Mouse (Mus musculus): ENCODE results near the gene Trim25.
A peak's percentile ranks its signal among the peaks of the same experiment; 100 is the strongest.
"Not testable (repeated sequence)": the region's sequence is repeated elsewhere in the genome, so short reads cannot be mapped to it uniquely, and the experiment has no call there.

Trim25 gene

DNA sequence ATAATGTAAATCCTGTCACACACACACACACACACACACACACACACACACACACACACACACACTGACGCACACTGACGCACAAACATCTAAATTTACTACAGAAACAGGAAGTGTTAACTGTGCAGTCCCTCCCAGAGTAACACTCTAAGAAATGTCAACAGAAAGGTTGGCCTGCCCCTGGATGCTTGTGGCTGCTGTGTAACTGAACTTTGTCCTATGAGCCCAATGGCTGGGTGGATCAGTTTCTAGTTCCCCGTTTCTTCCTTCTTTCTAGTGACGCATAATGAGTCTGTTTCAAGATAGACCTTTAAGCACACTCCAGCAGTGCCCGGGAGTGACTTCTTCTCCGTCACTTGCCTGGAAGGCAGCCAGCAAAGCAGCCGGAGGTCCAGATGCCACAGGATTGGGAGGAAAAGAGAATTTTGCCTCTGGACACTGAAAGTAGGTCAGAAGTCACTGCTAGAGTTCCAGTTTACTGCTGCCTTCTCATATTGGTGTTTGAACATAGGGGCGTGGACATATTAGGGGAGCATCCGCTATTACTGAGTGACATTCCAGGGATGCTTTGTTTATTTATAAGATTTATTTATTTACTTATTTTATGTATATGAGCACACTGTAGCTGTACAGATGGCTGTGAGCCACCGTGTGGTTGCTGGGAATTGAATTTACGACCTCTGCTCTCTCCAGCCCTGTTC is 25.2 kb downstream of the Trim25 start:
- no peak for DNase-seq (ENCODE audit: low spot score)

DNA sequence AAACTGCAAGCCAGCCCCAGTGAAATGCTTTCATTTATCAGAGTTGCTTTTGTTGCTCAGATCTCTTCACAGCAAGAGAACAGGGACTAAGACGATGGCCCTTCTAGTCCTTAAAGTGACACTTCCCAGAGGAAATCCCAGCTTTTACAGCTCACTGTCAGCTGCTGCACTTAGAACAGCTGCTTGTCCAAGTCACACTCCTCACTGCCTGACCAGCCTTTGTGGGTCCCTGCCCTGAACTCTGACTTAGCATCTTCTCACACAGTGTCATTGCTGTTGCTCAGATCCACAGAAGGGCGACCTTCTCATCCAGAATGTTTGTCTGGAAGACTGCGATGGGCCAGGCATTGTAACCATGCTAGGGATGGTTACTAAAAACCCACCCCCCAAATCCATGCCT is 26.4 kb downstream of the Trim25 start:
- no peak for DNase-seq (ENCODE audit: low spot score)

DNA sequence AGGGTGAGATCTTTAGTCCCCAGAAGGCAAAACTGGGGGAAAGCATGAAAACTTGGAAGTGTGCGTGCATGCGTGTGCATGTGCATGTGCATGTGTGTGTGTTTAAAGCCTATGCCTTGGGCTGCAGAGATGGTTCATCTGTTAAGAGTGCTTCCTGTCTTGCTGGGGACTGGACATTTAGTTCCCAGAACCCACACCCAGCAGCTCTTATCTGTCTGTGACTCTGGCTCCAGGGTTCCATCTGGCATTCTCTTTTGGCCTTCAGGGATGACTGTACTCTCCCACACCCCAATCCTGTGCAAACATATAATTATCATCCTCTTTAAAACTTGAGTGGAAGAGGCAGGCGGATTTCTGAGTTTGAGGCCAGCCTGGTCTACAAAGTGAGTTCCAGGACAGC is 26.9 kb downstream of the Trim25 start:
- no peak for DNase-seq (ENCODE audit: low spot score)

DNA sequence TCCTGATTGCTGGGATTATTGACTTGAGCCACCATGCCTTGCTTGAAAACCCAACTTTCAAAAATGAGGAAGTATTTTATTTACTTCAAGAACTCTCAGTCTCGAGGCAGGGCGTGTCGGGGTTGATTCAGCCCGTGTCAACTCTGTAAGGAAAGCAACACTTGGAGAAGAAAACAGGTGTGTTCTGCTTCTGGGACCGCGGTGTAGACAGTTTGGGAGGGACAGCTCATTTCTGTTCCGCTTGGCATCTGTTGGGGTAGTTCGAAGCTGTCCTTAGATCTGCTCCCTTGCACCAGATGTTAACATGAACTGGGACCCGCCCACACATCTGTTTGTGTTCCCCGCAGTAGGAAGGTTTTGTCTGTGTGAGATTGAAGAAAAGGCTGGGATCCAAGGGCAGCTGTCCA is 28.8 kb downstream of the Trim25 start:
- DNase-seq (ENCODE audit: low spot score) = peak; percentile 27

DNA sequence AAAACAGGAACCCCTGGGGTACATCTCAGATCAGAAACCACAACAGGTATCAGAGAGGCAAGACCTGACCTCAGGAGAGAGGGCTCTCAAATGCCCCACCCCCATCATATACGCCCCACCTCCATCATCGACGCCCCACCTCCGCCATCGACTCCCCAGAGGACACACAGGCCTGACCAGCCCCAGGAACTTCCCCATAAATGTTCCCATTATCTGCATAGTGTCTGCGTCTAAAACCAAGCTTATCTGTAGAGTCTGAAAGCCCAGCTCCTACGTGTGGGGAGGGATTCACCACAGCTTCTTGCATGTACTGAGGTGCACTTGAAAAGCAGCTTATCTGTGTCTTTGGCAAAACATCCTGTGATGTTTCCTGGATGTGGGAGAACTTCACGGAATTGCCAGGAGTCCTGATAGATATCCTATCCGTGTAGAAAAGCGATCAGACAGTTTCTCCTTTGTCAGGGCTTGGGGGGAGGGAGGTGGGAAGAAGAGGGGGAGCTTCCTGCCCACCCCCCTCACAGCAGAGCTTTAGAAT is 29.8 kb downstream of the Trim25 start:
- DNase-seq (ENCODE audit: low spot score) = peak; percentile 54

DNA sequence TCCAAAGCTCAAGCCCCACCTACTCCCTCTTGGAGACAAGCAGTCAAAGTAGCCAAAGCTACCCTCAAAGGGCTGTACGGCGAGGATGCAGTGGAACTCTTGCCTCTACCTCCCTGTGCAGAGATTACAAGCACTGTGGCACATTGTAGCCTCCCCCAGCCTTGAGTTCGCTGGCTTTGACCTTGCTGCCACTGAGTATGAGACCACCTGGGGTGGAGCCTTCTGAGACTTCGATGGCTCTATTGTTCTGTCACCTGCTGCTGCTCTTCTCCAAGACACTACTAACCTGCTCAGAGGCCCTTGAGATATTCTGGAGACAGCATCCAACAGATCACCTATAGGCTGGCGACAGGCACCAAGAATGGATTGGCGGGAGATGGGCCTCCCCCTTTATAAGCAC is 31.4 kb downstream of the Trim25 start:
- DNase-seq (ENCODE audit: low spot score) = no peak

DNA sequence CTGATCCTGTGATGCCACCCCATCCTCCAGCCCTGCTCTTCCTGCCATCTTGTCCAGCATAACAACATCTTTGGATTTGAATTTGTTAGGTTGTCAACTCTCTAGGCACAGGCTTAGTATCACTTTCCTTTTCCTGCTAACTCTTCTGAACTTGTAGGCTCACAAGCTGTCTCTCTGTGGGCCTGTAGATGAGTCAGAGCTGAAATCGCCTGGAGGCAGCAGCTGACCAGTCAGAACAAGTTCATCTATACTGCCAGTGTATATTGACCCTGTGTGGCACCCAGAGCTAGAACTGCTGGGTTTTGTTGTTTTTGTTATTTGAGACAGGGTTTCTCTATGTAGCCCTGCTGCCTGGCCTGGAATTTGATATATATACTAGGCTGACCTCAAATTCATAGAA is 32.0 kb downstream of the Trim25 start:
- DNase-seq (ENCODE audit: low spot score) = no peak

DNA sequence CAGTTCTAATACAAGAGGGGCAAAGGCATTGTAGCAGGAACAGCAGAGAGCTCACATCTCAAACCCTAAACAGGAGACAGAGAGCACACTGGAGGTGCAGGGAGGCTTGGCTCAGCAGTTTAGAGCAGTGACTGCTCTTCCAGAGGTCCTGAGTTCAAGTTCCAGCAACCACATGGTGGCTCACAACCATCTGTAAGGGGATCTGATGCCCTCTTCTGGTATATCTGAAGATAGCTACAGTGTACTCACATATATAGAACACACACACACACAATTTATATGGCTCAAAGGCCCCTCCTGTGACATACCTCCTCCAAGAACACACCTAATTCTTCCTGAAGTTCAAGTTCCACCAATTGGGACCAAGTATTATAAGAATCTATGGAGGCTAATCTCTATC is 35.4 kb downstream of the Trim25 start:
- DNase-seq (ENCODE audit: low spot score) = no peak

DNA sequence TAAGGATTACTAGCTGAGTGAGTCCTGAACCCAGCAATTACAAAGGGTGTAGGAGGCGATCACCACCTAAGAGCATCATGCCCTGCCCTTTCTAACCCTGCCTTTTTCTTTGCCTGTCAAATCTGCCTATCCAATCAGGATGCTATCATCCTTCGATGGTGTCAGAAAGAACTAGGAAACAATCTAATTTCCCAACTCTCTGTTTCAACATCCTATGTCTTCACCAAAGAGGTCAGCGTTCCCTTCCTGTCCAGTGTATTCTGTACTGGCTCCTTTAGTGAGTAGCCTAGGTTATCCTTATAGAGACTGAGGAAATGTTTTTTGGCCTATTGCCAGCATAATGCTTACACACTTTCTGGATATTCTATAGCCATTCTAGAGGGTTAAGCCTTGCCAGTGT is 36.4 kb downstream of the Trim25 start:
- no peak for DNase-seq (ENCODE audit: low spot score)

DNA sequence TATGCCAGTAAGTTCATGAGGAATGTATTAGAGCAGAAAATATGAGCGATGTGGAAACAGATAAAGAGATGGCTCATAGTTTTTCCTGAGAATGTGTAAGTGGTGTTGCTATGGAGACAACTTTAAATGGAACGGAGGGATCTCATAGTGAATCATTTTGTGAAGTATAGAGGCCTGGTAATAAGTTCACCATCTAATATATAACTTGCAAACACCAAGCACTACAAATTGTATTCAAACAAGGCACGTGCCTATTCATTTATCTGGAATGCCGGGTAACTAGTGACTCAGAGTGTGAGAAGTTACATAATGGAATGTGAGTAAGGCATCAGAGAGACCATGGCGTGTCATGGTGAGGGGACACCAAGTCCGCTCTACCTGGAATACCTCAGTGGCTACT is 39.3 kb downstream of the Trim25 start:
- no peak for DNase-seq (ENCODE audit: low spot score)

DNA sequence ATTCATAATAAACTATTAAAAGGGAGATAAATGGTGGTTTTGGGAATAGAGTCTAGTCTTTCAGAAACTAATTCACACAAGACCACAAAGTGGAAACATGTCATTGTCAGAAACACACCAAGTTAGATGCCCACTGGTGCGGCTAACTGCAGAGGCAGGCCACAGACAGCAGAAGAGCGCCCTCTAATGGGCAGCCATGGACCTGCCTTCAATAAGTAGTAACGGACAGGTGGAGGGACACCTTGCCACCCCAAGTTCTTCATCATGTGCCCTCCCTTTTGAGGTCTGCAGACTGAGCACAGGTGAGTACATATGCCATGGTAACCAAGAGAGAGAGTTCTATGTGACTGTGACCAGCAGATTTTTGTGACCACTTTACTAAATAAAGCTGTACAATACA is 40.1 kb downstream of the Trim25 start:
- DNase-seq (ENCODE audit: low spot score) = peak; percentile 60

DNA sequence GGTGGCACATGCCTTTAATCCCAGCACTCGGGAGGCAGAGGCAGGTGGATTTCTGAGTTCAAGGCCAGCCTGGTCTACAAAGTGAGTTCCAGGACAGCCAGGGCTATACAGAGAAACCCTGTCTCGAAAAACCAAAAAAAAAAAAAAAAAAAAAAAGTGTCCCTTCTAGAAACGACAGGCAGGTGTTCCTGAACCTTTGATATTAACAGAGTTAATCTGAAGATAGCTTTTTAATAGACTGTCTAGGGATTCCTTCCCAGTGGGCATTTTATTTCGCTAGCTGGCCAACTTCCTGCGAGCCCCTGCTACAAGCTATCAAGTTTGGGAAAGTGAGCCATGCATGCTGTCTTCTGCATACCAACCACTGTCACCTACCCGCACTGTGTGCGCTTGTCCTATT is 41.9 kb downstream of the Trim25 start:
- not testable (repeated sequence) for DNase-seq (ENCODE audit: low spot score)

DNA sequence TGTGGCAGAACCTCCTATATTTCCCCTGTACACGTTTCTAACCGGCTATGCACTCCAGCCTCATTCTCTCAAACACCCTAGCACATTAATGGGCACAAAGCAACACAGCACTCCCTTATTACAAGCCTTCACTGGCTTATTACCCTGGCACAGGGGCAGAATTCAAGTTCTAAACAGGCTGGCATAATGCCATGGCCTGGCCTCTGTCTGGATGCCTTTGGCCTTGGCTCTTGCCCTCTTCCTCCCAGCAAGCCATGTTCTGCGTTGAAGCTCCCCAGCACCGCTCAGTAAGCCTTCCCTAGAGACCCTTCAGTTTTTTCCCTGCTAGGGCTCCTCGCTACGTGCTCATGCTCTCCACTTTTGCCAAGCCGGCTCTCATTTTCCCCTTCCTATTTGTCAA is 43.9 kb downstream of the Trim25 start:
- DNase-seq (ENCODE audit: low spot score) = no peak

DNA sequence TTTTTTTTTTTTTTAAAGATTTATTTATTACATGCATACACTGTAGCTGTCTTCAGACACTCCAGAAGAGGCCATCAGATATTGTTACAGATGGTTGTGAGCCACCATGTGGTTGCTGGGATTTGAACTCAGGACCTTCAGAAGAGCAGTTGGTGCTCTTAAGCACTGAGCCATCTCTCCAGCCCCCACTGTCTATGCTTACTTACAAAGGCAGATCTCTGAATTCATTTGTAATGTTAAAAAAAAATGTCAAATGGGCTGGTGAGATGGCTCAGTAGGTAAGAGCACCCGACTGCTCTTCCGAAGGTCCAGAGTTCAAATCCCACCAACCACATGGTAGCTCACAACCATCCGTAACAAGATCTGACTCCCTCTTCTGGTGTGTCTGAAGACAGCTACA is 46.3 kb downstream of the Trim25 start:
- DNase-seq (ENCODE audit: low spot score) = not testable (repeated sequence)

DNA sequence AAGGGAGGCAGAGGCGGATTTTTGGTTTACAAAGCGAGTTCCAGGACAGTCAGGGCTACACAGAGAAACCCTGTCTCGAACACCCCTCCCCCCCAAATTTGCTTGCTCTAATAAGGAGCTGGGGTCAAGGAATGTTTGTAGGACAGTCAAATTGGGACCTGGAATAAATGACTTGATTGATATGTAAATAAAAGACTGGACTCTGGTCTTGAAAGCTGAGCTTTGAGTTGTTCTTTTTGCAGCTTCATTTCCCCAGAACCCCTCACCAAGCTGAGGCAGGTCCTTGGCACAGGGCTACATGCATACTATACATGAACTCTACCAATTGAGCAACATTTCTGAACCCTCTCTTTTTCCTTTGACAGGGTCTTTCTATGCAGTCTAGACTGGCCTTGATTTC is 46.8 kb downstream of the Trim25 start:
- DNase-seq (ENCODE audit: low spot score) = no peak

DNA sequence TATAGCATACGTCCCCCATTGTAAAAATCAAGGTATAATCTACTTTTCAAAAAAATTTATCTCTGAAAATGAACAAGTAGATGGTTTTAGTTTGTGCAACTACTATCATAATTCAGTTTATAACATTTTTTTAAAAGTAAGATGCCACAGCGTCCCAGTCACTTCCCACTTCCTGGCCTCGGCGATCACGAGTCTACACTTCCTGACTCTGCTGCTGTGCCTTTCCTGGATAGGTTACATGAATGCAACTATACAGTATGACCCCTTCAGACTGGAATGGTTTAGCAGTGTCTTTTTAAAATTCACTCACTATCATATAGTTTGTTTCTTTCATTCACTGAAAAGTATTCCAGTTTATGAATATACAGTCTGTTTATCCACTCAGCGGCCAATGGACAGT is 52.6 kb downstream of the Trim25 start:
- DNase-seq (ENCODE audit: low spot score) = no peak

DNA sequence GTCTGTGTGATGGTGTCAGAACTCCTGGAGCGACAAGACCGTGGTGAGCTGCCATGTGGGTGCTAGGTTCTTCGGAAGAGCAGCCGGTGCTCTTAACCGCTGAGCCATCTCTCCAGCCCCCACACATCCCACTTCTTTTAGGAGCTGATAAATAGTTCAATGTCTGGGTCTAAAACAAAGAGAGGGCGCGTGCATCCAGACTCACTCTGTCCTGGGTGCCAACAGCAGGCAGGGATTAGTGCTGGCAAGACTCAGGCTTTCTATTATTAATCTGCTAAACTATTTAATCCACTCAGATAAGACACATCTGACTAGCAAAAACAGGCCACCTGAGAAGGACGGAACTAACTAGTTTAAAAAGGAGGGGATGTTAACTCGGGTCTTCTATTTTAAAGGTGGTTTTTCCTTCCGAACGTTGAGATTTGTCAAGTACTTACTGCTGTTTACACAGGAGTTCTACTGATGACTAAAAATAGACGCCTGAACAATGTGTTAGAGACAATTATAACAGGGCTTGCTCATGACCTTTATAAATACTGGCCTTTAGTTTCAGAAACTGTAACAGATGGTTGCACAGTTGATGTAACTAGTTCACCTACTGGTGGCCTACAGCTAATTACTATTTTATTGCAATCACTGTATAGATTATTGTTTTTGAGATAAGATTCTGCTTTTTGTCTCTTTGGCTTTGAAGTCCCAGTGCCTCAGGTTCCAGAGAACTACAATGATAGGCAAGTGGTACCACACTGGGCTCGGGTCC is 56.9 kb downstream of the Trim25 start:
- no peak for DNase-seq (ENCODE audit: low spot score)

DNA sequence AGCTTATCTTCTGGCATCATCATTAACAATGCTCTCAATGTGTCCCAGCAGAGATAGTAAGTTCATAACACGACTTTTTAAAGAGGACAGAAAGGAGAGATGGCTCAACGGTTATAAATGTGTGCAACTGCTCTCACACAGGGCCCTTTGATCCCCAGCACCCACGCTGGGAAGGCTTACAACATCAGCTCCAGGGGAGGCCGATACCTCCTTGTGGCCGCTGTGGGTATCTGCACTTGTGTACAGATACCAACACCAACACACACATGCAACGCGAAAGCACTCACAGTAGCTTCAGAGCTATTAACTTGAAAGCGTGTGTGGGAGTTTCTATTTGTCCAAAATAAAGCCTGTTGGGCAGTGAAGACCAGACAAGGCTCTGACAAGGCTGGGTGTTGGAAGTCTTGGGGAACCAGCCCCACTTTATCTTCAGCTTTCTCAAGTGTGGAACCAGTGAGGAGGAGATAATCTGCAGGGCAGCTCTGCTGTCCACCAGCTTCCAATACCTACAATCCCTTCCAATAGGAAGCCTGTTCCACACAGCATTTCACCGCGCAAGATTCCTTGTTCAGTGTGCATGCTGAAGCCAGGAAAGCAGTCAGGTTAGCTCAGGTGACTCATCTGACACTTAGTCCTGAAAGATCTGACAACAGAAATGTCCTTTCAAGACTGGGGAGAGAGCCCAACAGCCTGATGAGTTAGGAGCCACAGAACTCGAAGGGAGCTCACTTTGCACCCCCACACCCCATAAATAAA is 59.5 kb downstream of the Trim25 start:
- DNase-seq (ENCODE audit: low spot score) = peak; percentile 22

DNA sequence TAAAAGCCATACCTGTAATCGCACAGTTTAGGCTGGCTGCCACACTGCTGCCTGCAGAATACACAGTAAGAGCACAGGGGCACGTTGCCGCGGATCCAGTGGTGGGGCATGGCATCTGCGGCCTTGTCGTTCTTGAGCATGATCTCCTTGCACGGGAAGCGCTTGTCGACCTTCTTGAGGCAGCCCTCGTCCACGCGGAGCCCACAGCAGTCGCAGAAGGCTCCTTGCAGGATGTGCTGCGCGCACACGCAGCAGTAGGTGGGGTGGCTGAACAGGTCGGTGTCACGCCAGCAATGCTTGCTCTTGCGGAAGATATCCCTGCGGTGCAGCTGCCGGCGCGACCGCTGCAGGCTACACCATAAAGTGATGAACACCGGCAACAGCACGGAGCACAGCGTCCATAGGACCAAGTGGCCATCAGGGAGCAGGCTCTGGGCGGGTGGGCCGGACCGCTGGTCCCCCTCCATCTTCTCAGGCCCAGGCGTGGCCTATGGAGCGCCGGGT is 60.8 kb downstream of the Trim25 start:
- no peak for DNase-seq (ENCODE audit: low spot score)

DNA sequence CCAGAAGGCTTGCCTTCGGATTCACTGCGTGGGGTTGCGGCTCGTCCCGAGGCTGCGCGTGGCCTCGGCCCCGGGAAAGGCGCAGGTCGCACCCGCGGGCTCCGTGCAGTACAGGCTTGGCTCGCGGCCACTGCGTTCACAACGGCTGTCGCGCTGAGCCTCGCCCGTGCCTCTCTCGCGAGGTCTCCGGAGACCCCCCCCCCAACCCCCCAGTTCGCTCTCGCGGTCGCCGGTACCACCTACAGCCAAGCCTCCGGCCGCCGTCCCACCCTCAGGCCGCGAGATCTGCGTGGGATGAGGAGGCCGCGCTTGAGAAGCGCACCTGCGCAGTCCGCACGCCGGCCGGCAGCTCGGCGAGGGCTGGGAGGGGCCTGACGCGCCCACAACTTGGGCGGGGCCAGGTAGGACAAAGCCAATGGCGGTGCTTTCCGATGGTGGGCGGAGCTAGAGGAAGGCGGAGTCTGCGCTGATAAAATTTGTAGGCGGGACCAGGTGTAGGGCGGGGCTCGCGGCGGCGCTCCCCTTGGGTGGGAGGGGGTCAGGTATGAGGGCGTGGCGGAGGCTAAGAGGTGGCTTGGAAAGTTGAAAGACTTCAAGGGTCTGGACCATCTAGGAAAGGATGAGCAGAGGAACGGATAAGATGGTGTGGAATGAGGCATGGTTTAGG is 61.4 kb downstream of the Trim25 start:
- peak; percentile 85 for DNase-seq (ENCODE audit: low spot score)

DNA sequence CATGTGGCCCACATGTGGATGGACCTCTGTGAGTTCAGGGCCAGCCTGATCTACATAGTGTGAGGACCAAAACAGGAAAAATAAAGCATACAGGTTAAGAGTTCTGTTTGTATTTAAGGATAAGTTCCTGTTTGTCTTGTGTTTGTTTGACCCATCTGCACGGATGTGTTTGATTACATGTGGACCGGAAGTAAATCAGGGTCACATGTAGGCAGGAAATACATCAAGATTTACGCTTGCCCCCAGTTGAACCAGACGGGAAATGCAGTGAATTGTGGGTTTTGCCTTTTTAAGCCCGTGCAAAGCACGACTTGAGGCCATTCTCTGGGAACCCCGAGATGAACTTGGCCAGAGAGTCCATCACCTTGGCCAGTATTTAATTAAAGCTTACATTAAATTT is 62.2 kb downstream of the Trim25 start:
- no peak for DNase-seq (ENCODE audit: low spot score)

DNA sequence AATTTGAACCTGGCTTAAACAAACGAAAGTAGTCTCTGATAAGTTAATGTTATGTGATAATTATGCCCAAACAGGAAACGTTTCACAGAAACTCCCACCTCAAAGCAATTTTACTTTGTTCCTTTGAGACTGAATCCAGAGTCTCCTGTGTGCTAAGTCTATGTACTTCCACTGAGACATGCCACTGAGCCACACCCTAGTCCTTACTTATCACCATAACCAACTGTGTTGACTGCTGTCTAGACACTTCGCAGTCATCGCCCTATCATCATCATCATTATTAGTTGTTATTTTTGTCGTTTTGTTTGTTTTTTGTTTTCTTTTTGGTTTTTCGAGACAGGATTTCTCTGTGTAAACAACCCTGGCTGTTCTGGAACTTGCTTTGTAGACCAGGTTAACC is 65.1 kb downstream of the Trim25 start:
- DNase-seq (ENCODE audit: low spot score) = no peak

All from c-Kit-positive CD71-positive TER-119-positive erythroid progenitor cells, embryonic 14.5 days (primary cell).